8 mouse cellular contexts compared by ENCODE assay signal in the genomic region with DNA sequence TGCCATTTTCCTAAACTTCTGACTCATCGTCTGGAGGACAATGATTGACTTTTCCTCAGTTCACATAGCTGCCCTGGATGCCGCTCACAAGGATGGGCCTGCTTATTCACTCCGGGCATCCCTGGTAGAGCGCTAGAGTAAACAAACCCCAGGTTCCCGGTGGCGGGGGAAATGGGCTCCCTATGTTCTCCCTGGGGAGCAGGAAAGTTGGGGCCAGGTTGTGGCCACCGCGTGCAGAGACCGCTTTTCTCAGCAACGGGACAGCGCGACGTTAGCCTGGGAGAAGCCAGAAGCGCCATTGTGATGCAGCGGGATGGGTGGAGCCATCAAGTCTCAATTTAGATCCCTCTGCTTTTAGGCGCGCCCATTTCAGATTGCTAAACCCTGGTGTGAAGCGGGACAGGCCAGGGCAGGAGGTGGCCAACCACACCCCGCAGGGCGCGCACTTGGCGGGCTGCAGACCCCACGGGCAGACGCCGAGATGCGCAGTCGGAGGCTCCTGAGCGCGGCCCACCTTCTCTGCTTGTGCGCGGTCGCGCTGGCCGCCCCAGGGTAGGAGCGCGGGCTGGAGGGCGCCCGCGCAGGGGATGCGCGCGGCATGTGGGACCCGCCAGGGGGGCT. TPM values are rescaled to one million over a fixed set of nuclear protein-coding genes. Genes with fewer than 3 reads are reported as not detected.
DNase-seq lines count a peak whose midpoint lies in the region; ATAC-seq and TF ChIP-seq lines count a peak whose summit lies in the region.

Gene Cd109, plus strand, starts transcription at position 146 of the 621 bp plus-strand sequence.

- H3K9me3 ChIP-seq in kidney, embryonic 14.5 days (ENCODE audit: control insufficient read depth, low read length): no peaks in the 10 kb centered on the region
- no peaks in the 10 kb centered on the region for H3K9me3 ChIP-seq in hindbrain, embryonic 14.5 days (ENCODE audit: control insufficient read depth, low read length)
- H3K9me3 ChIP-seq in liver, embryonic 14.5 days (ENCODE audit: control insufficient read depth, low read length): no peaks in the 10 kb centered on the region

- WGBS in kidney, embryonic 14.5 days: under 1% methylated on average over 42 of the region's 43 CpGs
- under 1% methylated on average over 43 of the region's 43 CpGs for WGBS in hindbrain, embryonic 14.5 days
- WGBS in liver, embryonic 14.5 days (ENCODE audit: insufficient replicate concordance): 1% methylated on average over 43 of the region's 43 CpGs

- DNase-seq in kidney, adult 11 months: no peak
- peak; percentile 6 to 8 for DNase-seq in gastrocnemius, adult 8-10 months (ENCODE audit: low spot score in 2 of 2)
- peak; percentile 38 for DNase-seq in hindbrain, embryonic 14.5 days (ENCODE audit: low spot score)
- no peak for DNase-seq in liver, embryonic 14.5 days (ENCODE audit: low read depth in 3 of 3, low spot score in 3 of 3)
- DNase-seq in spleen, adult 18-20 months: no peak

- TF ChIP-seq EP300 in liver, embryonic 14.5 days (IDR thresholded peaks at IDR 0.05; ENCODE audit: low read depth): no peak

- peak within 1 kb of the TSS; percentile 58 for H3K9ac ChIP-seq in kidney, embryonic 14.5 days (ENCODE audit: low read depth, low read length)
- H3K9ac ChIP-seq in hindbrain, embryonic 14.5 days: peak within 1 kb of the TSS; percentile 58
- H3K9ac ChIP-seq in liver, embryonic 14.5 days (replicated peaks): no peak within 1 kb of the TSS

- no peak within 1 kb of the TSS for H3ac ChIP-seq in myocyte (ENCODE audit: control insufficient read depth, insufficient read length)

- H3K79me2 ChIP-seq in myocyte (ENCODE audit: control insufficient read depth, insufficient read depth): no peaks in the 10 kb centered on the region

- H3K36me3 ChIP-seq in kidney, embryonic 14.5 days (ENCODE audit: control insufficient read depth, insufficient read depth, low read length): no peaks in the 10 kb centered on the region
- no peaks in the 10 kb centered on the region for H3K36me3 ChIP-seq in hindbrain, embryonic 14.5 days (replicated peaks; ENCODE audit: control insufficient read depth, insufficient read depth)
- H3K36me3 ChIP-seq in liver, embryonic 14.5 days (replicated peaks; ENCODE audit: control insufficient read depth, insufficient read depth, low read depth): no peaks in the 10 kb centered on the region
- no peaks in the 10 kb centered on the region for H3K36me3 ChIP-seq in myocyte (ENCODE audit: control insufficient read depth, insufficient read depth)

- H3K4me2 ChIP-seq in kidney, embryonic 14.5 days (replicated peaks; ENCODE audit: low read depth, low read length): peak within 1 kb of the TSS; percentile 98
- peak within 1 kb of the TSS; percentile 98 for H3K4me2 ChIP-seq in hindbrain, embryonic 14.5 days (replicated peaks)
- peak within 1 kb of the TSS; percentile 54 for H3K4me2 ChIP-seq in liver, embryonic 14.5 days (ENCODE audit: low read depth)
- peak within 1 kb of the TSS; percentile 66 for H3K4me2 ChIP-seq in myocyte (ENCODE audit: low read depth)

- H3K4me3 ChIP-seq in kidney, embryonic 14.5 days (ENCODE audit: low read length): peak within 1 kb of the TSS; percentile 68
- peak within 1 kb of the TSS; percentile 81 for H3K4me3 ChIP-seq in bone marrow macrophage, adult 2 months (ENCODE audit: insufficient read depth, low read length)
- peak within 1 kb of the TSS; percentile 59 for H3K4me3 ChIP-seq in hindbrain, embryonic 14.5 days (replicated peaks; ENCODE audit: low read length)
- peak within 1 kb of the TSS; percentile 22 to 30; a peak in 3 of 4 replicates for H3K4me3 ChIP-seq in liver, embryonic 14.5 days (ENCODE audit: insufficient read depth in 1 of 2, low read depth in 2 of 2, low read length in 2 of 2)
- H3K4me3 ChIP-seq in myocyte: peak within 1 kb of the TSS; percentile 32

- H3K4me1 ChIP-seq in kidney, embryonic 14.5 days (ENCODE audit: control insufficient read depth, insufficient read depth, low read length): no peaks in the 10 kb centered on the region
- H3K4me1 ChIP-seq in bone marrow macrophage, adult 2 months (ENCODE audit: control insufficient read depth, insufficient read depth, low read length): peaks cover 5% of the 10 kb centered on the region
- peaks cover 7% of the 10 kb centered on the region; the same call in 1 of the 2 replicates for H3K4me1 ChIP-seq in hindbrain, embryonic 14.5 days (replicated peaks; ENCODE audit: control insufficient read depth, insufficient read depth, low read length)
- H3K4me1 ChIP-seq in liver, embryonic 14.5 days (replicated peaks; ENCODE audit: control insufficient read depth in 2 of 2, insufficient read depth in 2 of 2, low read length in 1 of 2): no peaks in the 10 kb centered on the region

- peak; percentile 82 for ATAC-seq in kidney, embryonic 14.5 days (ENCODE audit: low FRiP score, low TSS enrichment)
- peak; percentile 74 for ATAC-seq in hindbrain, embryonic 14.5 days (ENCODE audit: low FRiP score)
- no peak for ATAC-seq in liver, embryonic 14.5 days (ENCODE audit: insufficient read depth)

- TF ChIP-seq CTCF in bone marrow macrophage, adult 2 months (IDR thresholded peaks at IDR 0.05; ENCODE audit: low read depth, low read length): no peak
- TF ChIP-seq CTCF in liver, embryonic 14.5 days (IDR thresholded peaks at IDR 0.05; ENCODE audit: low read depth): no peak

- TF ChIP-seq POLR2A in bone marrow macrophage, adult 2 months (IDR thresholded peaks at IDR 0.05; ENCODE audit: borderline replicate concordance, low read depth, low read length): no peak
- TF ChIP-seq POLR2A in myocyte (IDR thresholded peaks at IDR 0.05; ENCODE audit: insufficient read length, low read depth): peak; percentile 47

- peaks cover 10% of the 10 kb centered on the region for H3K27me3 ChIP-seq in kidney, embryonic 14.5 days (ENCODE audit: control insufficient read depth, insufficient read depth, low read length)
- H3K27me3 ChIP-seq in hindbrain, embryonic 14.5 days (ENCODE audit: control insufficient read depth, insufficient read depth, low read length): peaks cover 7% of the 10 kb centered on the region; the same call in 1 of the 2 replicates
- H3K27me3 ChIP-seq in liver, embryonic 14.5 days (ENCODE audit: control insufficient read depth, insufficient read depth, low read length): peaks cover 28% of the 10 kb centered on the region
- H3K27me3 ChIP-seq in myocyte (ENCODE audit: control insufficient read depth, insufficient read depth, insufficient read length): no peaks in the 10 kb centered on the region

- H3K27ac ChIP-seq in kidney, embryonic 14.5 days (ENCODE audit: low read depth, low read length): no peak within 1 kb of the TSS
- no peak within 1 kb of the TSS for H3K27ac ChIP-seq in bone marrow macrophage, adult 2 months (ENCODE audit: insufficient read depth, low read depth, low read length)
- no peak within 1 kb of the TSS for H3K27ac ChIP-seq in hindbrain, embryonic 14.5 days
- no peak within 1 kb of the TSS for H3K27ac ChIP-seq in liver, embryonic 14.5 days

TF ChIP-seq in myocyte, 11 proteins besides CTCF, POLR2A, EP300 and RAD21:
- TF ChIP-seq TCF3 (IDR thresholded peaks at IDR 0.05; ENCODE audit: insufficient read length, low read depth): no peak
- no peak for TF ChIP-seq CEBPB (IDR thresholded peaks at IDR 0.05; ENCODE audit: insufficient read depth, poor library complexity, severe bottlenecking)
- TF ChIP-seq MAX (IDR thresholded peaks at IDR 0.05; ENCODE audit: low read depth): no peak
- TF ChIP-seq REST (IDR thresholded peaks at IDR 0.05; ENCODE audit: insufficient read depth, insufficient read length): no peak
- no peak for TF ChIP-seq POLR2AphosphoS2 (IDR thresholded peaks at IDR 0.05; ENCODE audit: insufficient read length, low read depth)
- TF ChIP-seq MYOD1 (IDR thresholded peaks at IDR 0.05; ENCODE audit: control insufficient read depth in 1 of 3, insufficient read length in 2 of 3, low read depth in 2 of 3): no peak
- no peak for TF ChIP-seq TCF12 (IDR thresholded peaks at IDR 0.05; ENCODE audit: insufficient read depth, poor library complexity, severe bottlenecking)
- TF ChIP-seq E2F4 (IDR thresholded peaks at IDR 0.05; ENCODE audit: insufficient read depth): no peak
- TF ChIP-seq SRF (IDR thresholded peaks at IDR 0.05; ENCODE audit: control insufficient read depth, insufficient read length, low read depth): no peak
- TF ChIP-seq USF1 (IDR thresholded peaks at IDR 0.05; ENCODE audit: low read depth): no peak
- TF ChIP-seq MYOG (IDR thresholded peaks at IDR 0.05; ENCODE audit: control insufficient read depth in 1 of 3, insufficient read depth in 1 of 3, insufficient read length in 2 of 3, low read depth in 2 of 3): no peak

RNA-seq across cellular contexts. Expression of gene Cd109, which starts in this region (rescaled TPM):
- 4.3 and 7.9 TPM in 2 replicates for polyA plus RNA-seq in kidney, embryonic 14.5 days (2014; fragmentation: Nextera tagmentation; extraction: Ambion mirVana)
- 2.8 and 4.1 TPM in 2 replicates for polyA plus RNA-seq in bone marrow macrophage, adult 2 months (2012; ENCODE audit: insufficient read depth, insufficient read length, missing spikeins)
- under 1 TPM; 0.19 to 0.63 (median 0.26) TPM for total RNA-seq in gastrocnemius, adult 8-10 months (2022)
- 2.1 and 2.2 TPM in 2 replicates for polyA plus RNA-seq in hindbrain, embryonic 14.5 days (2014; fragmentation: Nextera tagmentation; extraction: Ambion mirVana)
- polyA plus RNA-seq in liver, embryonic 14.5 days (2012; rRNA removed): 0.05 and 0.07 TPM in 2 replicates
- 0.03 and 0.06 TPM in 2 replicates for polyA plus RNA-seq in liver, embryonic 14.5 days (2014; fragmentation: Nextera tagmentation; extraction: Ambion mirVana)
- polyA plus RNA-seq in myocyte (2012; fragmentation: generic; extraction: Trizol): 5.3 TPM

Comparison
In these comparisons a context has a peak if more than half of its experiments do, and no peak if none do; other contexts are left out.
1. Peak in DNase-seq in gastrocnemius, adult 8-10 months; RNA of the gene not detected or under 1 TPM.
2. H3K4me3 ChIP-seq: peak in every context shown above with its lines; median percentile 81 in bone marrow macrophage, adult 2 months; 68 in kidney, embryonic 14.5 days; 59 in hindbrain, embryonic 14.5 days; 32 in myocyte; 26 in liver, embryonic 14.5 days.